Mouse (Mus musculus) liver, embryonic 14.5 days (tissue): ENCODE data around the gene Peli1.

ENCODE experiments used
- CTCF ChIP-seq: IDR thresholded peaks from 2 replicates; pipeline ENCODE4 v1.5.1; 2016; ENCODE audit warnings: antibody characterized with exemption, low read depth, control low read depth
- EP300 ChIP-seq: IDR thresholded peaks from 2 replicates; pipeline ENCODE4 v1.6.1; 2016; ENCODE audit warnings: antibody characterized with exemption, low read depth

DNA sequence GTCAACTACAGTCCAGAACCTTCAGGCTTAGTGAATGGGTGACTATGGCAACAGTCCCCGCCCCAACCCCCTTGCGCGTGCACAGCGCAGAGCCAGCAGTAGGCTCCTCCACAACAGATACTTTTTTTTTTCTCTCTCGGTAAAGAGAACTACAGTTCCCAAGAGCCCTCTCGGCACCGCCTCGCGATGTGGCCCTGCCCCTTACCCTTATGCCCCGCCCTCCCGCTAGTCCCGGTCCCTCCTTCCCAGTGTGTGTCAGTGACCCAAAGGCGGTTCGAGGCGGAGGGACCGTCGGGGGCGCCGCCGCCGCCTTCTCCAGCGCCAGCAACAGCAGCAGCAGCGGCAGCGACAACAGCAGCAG is at the start of gene Peli1:
- TF ChIP-seq CTCF (0 out of 2 replicates have a peak, but pooled peaks have one; percentile 10), EP300 (no peak)
